Mouse (Mus musculus): ENCODE results near the gene Nat8f4. TPM values are rescaled to one million over a fixed set of nuclear protein-coding genes. Genes with fewer than 3 reads are reported as not detected.
"Not testable (repeated sequence)": the region's sequence is repeated elsewhere in the genome, so short reads cannot be mapped to it uniquely, and the experiment has no call there.

Nat8f4 gene
- not detected in 2 replicates for polyA plus RNA-seq (2012; ENCODE audit: insufficient read depth, insufficient read length, low replicate concordance, missing spikeins)

GRCm38 (mm10) chr6:85904642-85905061 is at the start of gene Nat8f4:
Gene Nat8f4, minus strand, starts transcription at chr6:85904884.
- peaks cover 11% of the 10 kb centered on the region for H3K4me1 ChIP-seq (ENCODE audit: control insufficient read depth, insufficient read depth, low read length)
- peak; percentile 86 for TF ChIP-seq CTCF (IDR thresholded peaks at IDR 0.05; ENCODE audit: insufficient read depth, low read depth, low read length)
- H3K27ac ChIP-seq (ENCODE audit: insufficient read depth, low read depth, low read length), result not testable (repeated sequence)

GRCm38 (mm10) chr6:85948549-85948948 is 43.9 kb upstream of the Nat8f4 start:
- TF ChIP-seq CTCF (IDR thresholded peaks at IDR 0.05; ENCODE audit: insufficient read depth, low read depth, low read length) (no peak), POLR2A (IDR thresholded peaks at IDR 0.05; ENCODE audit: insufficient read depth, low read depth, low read length) (no peak)
- H3K4me1 ChIP-seq (ENCODE audit: control insufficient read depth, insufficient read depth, low read length), result 0 out of 2 replicates have a peak, but pooled peaks cover 2% of the 10 kb centered on the region
- 57% methylated on average over 6 of the region's 6 CpGs for WGBS
- no peak overlapping the region for H3K4me3 ChIP-seq (ENCODE audit: insufficient read depth, low read depth, low read length)
- no peak overlapping the region for H3K27ac ChIP-seq (ENCODE audit: insufficient read depth, low read depth, low read length)

More at GRCm38 (mm10) chr6:85904642-85905061, at the start of gene Nat8f4:
- 9% methylated on average over 20 of the region's 20 CpGs for WGBS
- peak within 1 kb of the TSS; percentile 57 for H3K4me3 ChIP-seq (ENCODE audit: insufficient read depth, low read depth, low read length)

GRCm38 (mm10) chr6:85942469-85942868 is 37.8 kb upstream of the Nat8f4 start:
- no peak for TF ChIP-seq CTCF (IDR thresholded peaks at IDR 0.05; ENCODE audit: insufficient read depth, low read depth, low read length)
- TF ChIP-seq POLR2A (IDR thresholded peaks at IDR 0.05; ENCODE audit: insufficient read depth, low read depth, low read length), result no peak
- 91% methylated on average over 3 of the region's 3 CpGs for WGBS
- Histone ChIP-seq H3K4me3 (ENCODE audit: insufficient read depth, low read depth, low read length) (no peak overlapping the region), H3K4me1 (ENCODE audit: control insufficient read depth, insufficient read depth, low read length) (no peaks in the 10 kb centered on the region), H3K27ac (ENCODE audit: insufficient read depth, low read depth, low read length) (no peak overlapping the region)

- peaks cover 3% of the 10 kb centered on the region; the same call in 1 of the 2 replicates for H3K4me1 ChIP-seq (ENCODE audit: control insufficient read depth, insufficient read depth, low read length)
- no peak overlapping the region for H3K27ac ChIP-seq (ENCODE audit: insufficient read depth, low read depth, low read length)
- H3K4me3 ChIP-seq (ENCODE audit: insufficient read depth, low read depth, low read length), result no peak overlapping the region
- TF ChIP-seq POLR2A (IDR thresholded peaks at IDR 0.05; ENCODE audit: insufficient read depth, low read depth, low read length), result no peak
- TF ChIP-seq CTCF (IDR thresholded peaks at IDR 0.05; ENCODE audit: insufficient read depth, low read depth, low read length), result no peak
- 89% methylated on average over 10 of the region's 10 CpGs for WGBS
Measured at GRCm38 (mm10) chr6:85938701-85939100, 34.0 kb upstream of the Nat8f4 start.

GRCm38 (mm10) chr6:85936508-85937465 is 32.1 kb upstream of the Nat8f4 start:
- H3K4me1 ChIP-seq (ENCODE audit: control insufficient read depth, insufficient read depth, low read length); H3K27ac ChIP-seq (ENCODE audit: insufficient read depth, low read depth, low read length): not testable (repeated sequence)
- 2% methylated on average over 50 of the region's 50 CpGs for WGBS
- peak overlapping the region; percentile 64 for H3K4me3 ChIP-seq (ENCODE audit: insufficient read depth, low read depth, low read length)
- TF ChIP-seq CTCF (IDR thresholded peaks at IDR 0.05; ENCODE audit: insufficient read depth, low read depth, low read length) (peak; percentile 66; the same call in 1 of the 2 replicates), POLR2A (IDR thresholded peaks at IDR 0.05; ENCODE audit: insufficient read depth, low read depth, low read length) (0 out of 2 replicates have a peak, but pooled peaks have one; percentile 18)

GRCm38 (mm10) chr6:85935646-85936045 is 31.0 kb upstream of the Nat8f4 start:
- H3K27ac ChIP-seq (ENCODE audit: insufficient read depth, low read depth, low read length), result no peak overlapping the region
- whole genome bisulfite sequencing, result 67% methylated on average over 3 of the region's 3 CpGs
- peaks cover 3% of the 10 kb centered on the region; the same call in 1 of the 2 replicates for H3K4me1 ChIP-seq (ENCODE audit: control insufficient read depth, insufficient read depth, low read length)
- no peak overlapping the region for H3K4me3 ChIP-seq (ENCODE audit: insufficient read depth, low read depth, low read length)
- TF ChIP-seq CTCF (IDR thresholded peaks at IDR 0.05; ENCODE audit: insufficient read depth, low read depth, low read length) (no peak), POLR2A (IDR thresholded peaks at IDR 0.05; ENCODE audit: insufficient read depth, low read depth, low read length) (no peak)

GRCm38 (mm10) chr6:85934047-85934446 is 29.4 kb upstream of the Nat8f4 start:
- TF ChIP-seq CTCF (IDR thresholded peaks at IDR 0.05; ENCODE audit: insufficient read depth, low read depth, low read length) (no peak), POLR2A (IDR thresholded peaks at IDR 0.05; ENCODE audit: insufficient read depth, low read depth, low read length) (no peak)
- WGBS, result 80% methylated on average over 8 of the region's 8 CpGs
- no peak overlapping the region for H3K4me3 ChIP-seq (ENCODE audit: insufficient read depth, low read depth, low read length)

GRCm38 (mm10) chr6:85929312-85929711 is 24.6 kb upstream of the Nat8f4 start:
- 88% methylated on average over 1 of the region's 1 CpGs for WGBS

More at GRCm38 (mm10) chr6:85934047-85934446, 29.4 kb upstream of the Nat8f4 start:
- H3K4me1 ChIP-seq (ENCODE audit: control insufficient read depth, insufficient read depth, low read length), result peaks cover 3% of the 10 kb centered on the region; the same call in 1 of the 2 replicates
- no peak overlapping the region for H3K27ac ChIP-seq (ENCODE audit: insufficient read depth, low read depth, low read length)

More at GRCm38 (mm10) chr6:85929312-85929711, 24.6 kb upstream of the Nat8f4 start:
- H3K4me1 ChIP-seq (ENCODE audit: control insufficient read depth, insufficient read depth, low read length), result no peaks in the 10 kb centered on the region
- no peak overlapping the region for H3K27ac ChIP-seq (ENCODE audit: insufficient read depth, low read depth, low read length)
- no peak overlapping the region for H3K4me3 ChIP-seq (ENCODE audit: insufficient read depth, low read depth, low read length)
- no peak for TF ChIP-seq CTCF (IDR thresholded peaks at IDR 0.05; ENCODE audit: insufficient read depth, low read depth, low read length)
- TF ChIP-seq POLR2A (IDR thresholded peaks at IDR 0.05; ENCODE audit: insufficient read depth, low read depth, low read length), result no peak
